ENCODE assay signal across 9 mouse cellular contexts in the genomic region with DNA sequence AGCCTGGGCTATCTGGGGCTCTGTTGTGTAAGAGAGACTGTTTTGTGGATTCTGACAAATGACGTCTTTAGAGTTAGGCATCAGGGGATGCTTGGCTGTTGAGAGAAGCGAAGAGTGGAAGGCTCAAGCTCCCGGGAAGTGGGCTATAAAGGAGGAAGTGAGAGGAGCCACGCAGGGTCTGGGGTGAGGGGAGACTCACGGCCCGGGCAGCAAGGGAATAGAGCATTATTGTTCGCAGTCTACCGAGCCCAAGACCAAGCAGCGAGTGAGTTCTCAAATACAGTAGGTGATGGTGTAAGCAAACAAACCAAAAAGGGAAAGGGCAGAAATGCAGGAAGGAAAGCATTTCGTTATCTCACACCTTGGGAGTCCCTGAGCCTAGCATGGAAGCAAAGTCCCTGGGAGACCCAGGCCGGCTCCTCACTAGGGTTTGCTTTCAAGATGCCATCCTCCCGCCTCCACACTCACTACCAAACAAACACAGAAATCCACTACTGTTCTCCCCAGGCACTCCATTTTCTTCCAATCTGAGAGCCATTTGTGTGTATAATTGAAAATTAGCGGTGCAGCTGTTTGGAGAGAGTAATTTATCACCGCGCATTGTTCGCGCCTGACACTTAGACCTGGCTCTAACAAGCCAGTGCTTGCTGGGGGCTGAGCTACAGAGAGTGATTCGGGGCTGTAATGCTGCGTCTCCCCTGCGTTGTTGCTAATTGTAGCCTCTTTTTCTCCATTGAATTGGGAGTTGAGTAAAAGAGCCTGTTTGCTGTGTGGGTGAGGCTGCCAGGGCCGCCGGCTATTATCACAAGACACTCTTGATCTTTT.
DNase-seq lines count a peak whose midpoint lies in the region; ATAC-seq and TF ChIP-seq lines count a peak whose summit lies in the region.
"Had no signal": no experiment of that assay in that cellular context is flagged by ENCODE, and none has a peak within 500 bp of the region (broad histone marks: within the 10 kb centered on the region; RNA-seq: fewer than 3 reads in every experiment).

No protein-coding gene starts in this region.

- no peak overlapping the region for H3K27ac ChIP-seq in intestine, embryonic 14.5 days (ENCODE audit: low read depth)
- H3K27ac ChIP-seq in intestine, postnatal 0 days (ENCODE audit: low read depth, low read length) = no peak overlapping the region
- H3K27ac ChIP-seq in forebrain, postnatal 0 days (ENCODE audit: low read depth, low read length) = no peak overlapping the region

- H3K36me3 ChIP-seq in intestine, embryonic 14.5 days (ENCODE audit: control insufficient read depth, insufficient read depth, low read length) = no peaks in the 10 kb centered on the region
- H3K36me3 ChIP-seq in intestine, postnatal 0 days (ENCODE audit: control insufficient read depth, insufficient read depth) = no peaks in the 10 kb centered on the region
- H3K36me3 ChIP-seq in forebrain, postnatal 0 days (ENCODE audit: insufficient read depth) = no peaks in the 10 kb centered on the region

- DNase-seq in intestine, embryonic 14.5 days (ENCODE audit: low spot score) = no peak
- peak; percentile 49 for DNase-seq in brain, embryonic 18.5 days (ENCODE audit: low read depth, low spot score)
- peak; percentile 67 for DNase-seq in forebrain, postnatal 0 days
- DNase-seq in neural tube, embryonic 10.5 days (ENCODE audit: extremely low spot score, low spot score) = peak; percentile 47
- no peak for DNase-seq in urinary bladder, adult 2 months (ENCODE audit: low spot score)
- no peak for DNase-seq in spleen, adult 12 weeks (ENCODE audit: low spot score)
- no peak for DNase-seq in adipocyte (ENCODE audit: low spot score)
- DNase-seq: cerebellum, adult 8-10 months had no signal

- 44% methylated on average over 22 of the region's 22 CpGs for WGBS in intestine, embryonic 14.5 days
- WGBS in intestine, postnatal 0 days = 38% methylated on average over 22 of the region's 22 CpGs
- 13% methylated on average over 22 of the region's 22 CpGs for WGBS in forebrain, postnatal 0 days

- no peak for TF ChIP-seq CTCF in intestine, postnatal 0 days (IDR thresholded peaks at IDR 0.05; ENCODE audit: low read depth)
- no peak for TF ChIP-seq CTCF in forebrain, postnatal 0 days (IDR thresholded peaks at IDR 0.05; ENCODE audit: low read depth)

- H3K4me3 ChIP-seq in intestine, embryonic 14.5 days (ENCODE audit: low read depth, low read length) = no peak overlapping the region
- H3K4me3 ChIP-seq in intestine, postnatal 0 days (ENCODE audit: low read depth, low read length) = no peak overlapping the region
- peak overlapping the region; percentile 16; the same call in 1 of the 2 replicates for H3K4me3 ChIP-seq in forebrain, postnatal 0 days (ENCODE audit: low read depth, low read length)

- H3K4me2 ChIP-seq in intestine, embryonic 14.5 days (ENCODE audit: low read length) = peak overlapping the region; percentile 2; the same call in 1 of the 2 replicates
- H3K4me2 ChIP-seq in intestine, postnatal 0 days (replicated peaks; ENCODE audit: low read depth) = no peak overlapping the region
- peak overlapping the region; percentile 41 for H3K4me2 ChIP-seq in forebrain, postnatal 0 days (ENCODE audit: low read depth)

- no peaks in the 10 kb centered on the region for H3K27me3 ChIP-seq in intestine, embryonic 14.5 days (replicated peaks; ENCODE audit: control insufficient read depth, insufficient read depth, low read length)
- H3K27me3 ChIP-seq in intestine, postnatal 0 days (replicated peaks; ENCODE audit: control insufficient read depth, insufficient read depth, low read length) = no peaks in the 10 kb centered on the region
- peaks cover 22% of the 10 kb centered on the region for H3K27me3 ChIP-seq in forebrain, postnatal 0 days (ENCODE audit: insufficient read depth, low read length)

- no peaks in the 10 kb centered on the region for H3K9me3 ChIP-seq in intestine, embryonic 14.5 days (ENCODE audit: control insufficient read depth, low read length)
- no peaks in the 10 kb centered on the region for H3K9me3 ChIP-seq in intestine, postnatal 0 days (ENCODE audit: control insufficient read depth)
- H3K9me3 ChIP-seq in forebrain, postnatal 0 days (ENCODE audit: low read length) = no peaks in the 10 kb centered on the region

- no peaks in the 10 kb centered on the region for H3K4me1 ChIP-seq in intestine, embryonic 14.5 days (replicated peaks; ENCODE audit: control insufficient read depth, insufficient read depth, low read length)
- no peaks in the 10 kb centered on the region for H3K4me1 ChIP-seq in intestine, postnatal 0 days (replicated peaks; ENCODE audit: control insufficient read depth, insufficient read depth, low read length)
- no peaks in the 10 kb centered on the region for H3K4me1 ChIP-seq in forebrain, postnatal 0 days (ENCODE audit: insufficient read depth)

- no peak overlapping the region for H3K9ac ChIP-seq in intestine, embryonic 14.5 days (ENCODE audit: low read length)
- no peak overlapping the region for H3K9ac ChIP-seq in intestine, postnatal 0 days (ENCODE audit: low read depth, low read length)
- no peak overlapping the region for H3K9ac ChIP-seq in forebrain, postnatal 0 days

- ATAC-seq in intestine, embryonic 14.5 days (replicated peaks; ENCODE audit: low FRiP score, low TSS enrichment, low read depth) = no peak
- no peak for ATAC-seq in intestine, postnatal 0 days
- ATAC-seq in forebrain, postnatal 0 days = peak; percentile 94

Comparison
In these comparisons a context has a peak if more than half of its experiments do, and no peak if none do; other contexts are left out.
1. DNase-seq: peak in brain, embryonic 18.5 days (single experiment), forebrain, postnatal 0 days (single experiment) and neural tube, embryonic 10.5 days (single experiment); none in intestine, embryonic 14.5 days (single experiment), urinary bladder, adult 2 months (single experiment), spleen, adult 12 weeks (single experiment) and adipocyte (single experiment).